Mouse (Mus musculus) ovary, adult 10 weeks (tissue): ENCODE data around the gene Sebox. TPM values are rescaled to one million over a fixed set of nuclear protein-coding genes. Genes with fewer than 3 reads are reported as not detected.

Experiments used
- polyA plus RNA-seq: library from polyadenylated mRNA; stranded (reverse); fragments of 350-450 nt; fragmentation: Illumina TruSeq; extraction: RNeasy Lipid Tissue Mini Kit (QIAGEN cat#74804); gene quantifications from one replicate; pipeline ENCODE4 v1.2.3, GENCODE M21; 2014

Gene Sebox
- polyA plus RNA-seq, result 0.97 TPM

GRCm38 (mm10) chr11:78502909-78503650 lies at the start of gene Sebox:
TSS of gene Sebox (plus strand) at chr11:78503447.

GRCm38 (mm10) chr11:78465568-78466180 lies 37.6 kb upstream of the Sebox start, which contains the start of gene Slc46a1:
TSS of gene Slc46a1 (plus strand) at chr11:78465697.

DNA sequence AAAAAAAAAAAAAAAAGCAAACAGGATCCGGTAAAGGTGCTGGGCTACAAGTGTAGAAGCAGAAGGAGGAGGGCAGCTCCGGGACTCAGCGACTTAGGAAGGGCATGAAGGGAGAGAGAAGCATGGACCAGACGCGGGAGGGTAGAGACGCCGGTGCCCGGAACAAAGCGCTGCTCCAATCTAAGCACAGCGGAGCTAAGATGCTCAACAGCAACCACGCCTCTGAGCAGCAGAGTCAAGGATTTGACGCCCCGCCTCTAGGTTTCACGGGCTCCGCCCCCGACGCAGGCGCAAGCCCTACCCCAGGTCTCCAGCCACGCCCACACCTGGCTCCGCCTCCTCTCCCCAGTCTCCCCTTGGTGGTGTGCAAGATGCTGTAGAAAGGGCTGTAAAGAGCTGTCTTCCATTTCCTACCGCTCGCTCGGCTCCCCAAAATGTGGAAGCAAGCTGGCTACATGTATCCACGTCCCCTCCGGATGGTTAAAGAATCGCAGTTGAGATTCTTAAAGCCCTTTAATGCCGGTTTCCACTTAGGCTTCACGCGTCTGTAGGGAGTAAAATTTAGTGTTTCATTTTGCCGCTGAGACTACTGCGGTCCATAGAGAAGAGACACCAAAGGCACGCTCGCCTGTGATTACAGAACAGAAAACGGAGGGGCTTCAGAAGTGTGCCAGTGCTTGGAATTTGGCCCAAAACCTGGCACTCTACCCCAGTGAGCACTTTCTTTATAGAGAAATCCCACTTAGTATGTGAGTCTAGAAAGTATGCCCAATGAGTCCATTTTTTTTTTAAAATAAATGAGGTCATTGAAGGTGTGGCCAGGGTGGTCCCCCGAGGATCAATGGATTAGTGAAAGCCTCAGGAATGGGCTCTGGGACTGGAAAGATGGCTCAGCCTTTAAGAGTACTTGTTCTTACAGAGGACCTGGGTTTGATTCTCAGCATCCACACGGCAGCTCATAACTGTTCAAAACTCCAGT lies 5.4 kb upstream of the Sebox start, which contains the start of gene Sarm1:
Gene Sarm1, minus strand, starts transcription at position 211 of the 979 bp plus-strand sequence.

GRCm38 (mm10) chr11:78499004-78499403 lies 4.2 kb upstream of the Sebox start, which contains the start of gene Vtn:
TSS of gene Vtn (plus strand) at chr11:78499091.

GRCm38 (mm10) chr11:78512025-78512957 lies 9.0 kb downstream of the Sebox start, which contains the start of the genes Tmem199 and Poldip2:
TSS of gene Tmem199 (minus strand) at chr11:78512172.
TSS of gene Poldip2 (plus strand) at chr11:78512193.

GRCm38 (mm10) chr11:78536080-78536689 lies 32.9 kb downstream of the Sebox start, which contains the start of the genes Tnfaip1 and Ift20:
TSS of gene Tnfaip1 (minus strand) at chr11:78536332.
TSS of gene Ift20 (plus strand) at chr11:78536361.

DNA sequence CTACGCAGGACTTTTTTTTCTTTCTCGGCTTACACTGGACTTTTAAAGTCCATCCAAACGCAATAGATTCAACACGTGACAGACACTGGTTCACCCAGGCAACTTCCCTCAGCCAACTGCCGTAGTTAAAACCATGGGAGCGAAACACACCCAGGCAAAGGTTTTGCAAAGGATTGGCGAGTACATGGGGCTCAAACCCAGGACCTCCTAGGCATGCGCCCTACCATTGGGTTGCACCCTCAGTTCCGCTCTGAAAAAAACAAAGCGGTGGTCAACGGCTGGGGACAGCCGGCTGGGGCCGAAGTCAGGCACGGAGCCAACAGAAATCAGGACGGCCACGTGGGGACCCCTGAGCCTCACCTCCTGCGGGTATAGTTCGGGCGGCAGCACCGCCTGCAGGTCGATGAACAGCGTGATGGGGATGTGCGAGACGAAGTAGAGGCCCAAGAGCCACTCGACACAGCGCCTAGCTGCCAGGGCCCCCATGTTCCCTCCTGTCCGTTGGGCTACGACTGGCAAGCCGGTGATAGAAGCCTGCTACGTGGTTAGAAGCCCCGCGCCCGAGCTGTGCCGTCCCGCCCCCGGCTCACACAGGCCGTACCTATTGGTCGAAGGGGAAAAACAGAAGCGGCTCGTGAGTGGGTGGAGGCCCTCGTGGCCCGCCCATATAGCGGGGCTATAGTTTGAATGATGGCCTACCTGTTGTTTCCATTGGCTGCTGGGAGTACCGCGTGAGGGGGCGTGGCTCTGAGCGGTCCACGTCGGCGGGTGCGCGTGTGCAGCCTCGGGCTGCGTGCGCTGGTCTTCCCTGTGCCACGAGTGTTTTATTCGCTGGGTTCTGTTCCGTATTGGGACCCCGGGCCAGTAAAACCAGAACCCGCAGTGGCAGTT lies 47.2 kb downstream of the Sebox start, which contains the start of gene Tmem97:
Gene Tmem97, minus strand, starts transcription at position 610 of the 891 bp plus-strand sequence.

Other genes starting within 250 kb of the Sebox start
- 44.9 TPM for gene 2610507B11Rik, start 241.7 kb upstream of the Sebox start, polyA plus RNA-seq
- 0.20 TPM for gene BC030499, start 212.6 kb upstream of the Sebox start, polyA plus RNA-seq
- gene Spag5, start 201.9 kb upstream of the Sebox start, polyA plus RNA-seq, result 5.2 TPM
- 16.9 TPM for gene Aldoc, start 180.5 kb upstream of the Sebox start, polyA plus RNA-seq
- 3.0 TPM for gene Pigs, start 175.0 kb upstream of the Sebox start, polyA plus RNA-seq
- gene Unc119, start 160.0 kb upstream of the Sebox start, polyA plus RNA-seq, result 6.0 TPM
- not detected for gene Foxn1, start 116.9 kb upstream of the Sebox start, polyA plus RNA-seq
- 0.17 TPM for gene Slc13a2, start 81.2 kb upstream of the Sebox start, polyA plus RNA-seq
- gene Slc46a1, start 37.8 kb upstream of the Sebox start, polyA plus RNA-seq, result 0.74 TPM
- not detected for gene Sarm1, start 5.7 kb upstream of the Sebox start, polyA plus RNA-seq
- not detected for gene Vtn, start 4.4 kb upstream of the Sebox start, polyA plus RNA-seq
- gene Tmem199, start 8.7 kb downstream of the Sebox start, polyA plus RNA-seq, result 20.3 TPM
- 8.2 TPM for gene Poldip2, start 8.7 kb downstream of the Sebox start, polyA plus RNA-seq
- gene Tnfaip1, start 32.9 kb downstream of the Sebox start, polyA plus RNA-seq, result 30.6 TPM
- gene Ift20, start 32.9 kb downstream of the Sebox start, polyA plus RNA-seq, result 34.1 TPM
- gene Tmem97, start 47.3 kb downstream of the Sebox start, polyA plus RNA-seq, result 27.6 TPM
- 94.3 TPM for gene Nlk, start 193.9 kb downstream of the Sebox start, polyA plus RNA-seq
- gene Ccnq, start 248.3 kb downstream of the Sebox start, polyA plus RNA-seq, result 4.8 TPM